Mouse (Mus musculus): ENCODE results near the gene Vps45.

DNA sequence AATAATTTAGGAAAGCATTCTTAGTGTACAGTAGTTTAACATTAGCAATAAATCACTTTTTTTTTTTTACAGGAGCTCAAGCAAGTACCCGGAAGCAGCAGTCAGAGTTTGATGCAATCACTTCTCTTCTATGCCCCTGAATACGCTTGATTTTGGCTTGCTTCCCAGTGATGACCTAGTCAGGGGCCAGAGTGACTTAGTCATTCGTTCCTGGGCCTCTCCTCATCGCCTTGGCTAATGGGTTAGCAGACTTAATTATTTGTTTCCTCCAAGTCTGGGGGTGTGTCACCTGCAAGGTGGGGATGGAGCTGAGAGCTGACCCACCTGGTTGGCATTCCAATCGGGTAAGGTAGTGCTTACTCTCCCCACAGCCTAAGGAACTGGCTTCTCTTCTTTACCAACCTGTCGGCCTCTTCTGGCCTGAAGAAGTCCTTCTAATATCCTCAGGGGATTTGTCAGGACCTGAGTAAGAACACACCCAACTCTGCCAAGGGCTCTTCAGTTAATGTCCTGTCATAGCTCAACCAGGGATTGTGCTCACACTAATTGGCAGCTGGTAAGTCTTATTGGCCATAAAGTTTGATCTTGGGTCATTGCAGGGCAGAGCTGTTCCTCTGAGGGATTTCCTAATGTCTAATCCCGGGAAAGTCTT, 40.5 kb upstream of the Vps45 start:
- TF ChIP-seq CTCF (IDR thresholded peaks at IDR 0.05; ENCODE audit: low read depth, low read length) (no peak), POLR2AphosphoS5 (IDR thresholded peaks at IDR 0.05; ENCODE audit: insufficient replicate concordance, low read depth, low read length) (no peak), GATA1 (IDR thresholded peaks at IDR 0.05; ENCODE audit: borderline replicate concordance, low read length) (no peak), TAL1 (conservative IDR thresholded peaks at IDR 0.05; ENCODE audit: low read depth, low read length) (no peak), GATA2 (IDR thresholded peaks at IDR 0.05; ENCODE audit: borderline replicate concordance, low read depth, low read length) (no peak)
